Mouse (Mus musculus) frontal cortex, postnatal 25 days (tissue): Measurements from ENCODE around the gene Camta1.
A peak's percentile ranks its signal among the peaks of the same experiment; 100 is the strongest.

Experiments
- DNase-seq, 2 experiments: peaks; one replicate each; pipeline ENCODE4 v3.0.0; 2022; ENCODE audit warnings: low spot score in 2 of 2

The Camta1 gene

GRCm38 (mm10) chr4:151275292-151275691, 586.4 kb downstream of the Camta1 start:
- peak; percentile 54 to 57 for DNase-seq

GRCm38 (mm10) chr4:151263786-151264414, 597.8 kb downstream of the Camta1 start:
- DNase-seq: no peak

- no peak for DNase-seq
Observed at GRCm38 (mm10) chr4:151263052-151263451, 598.6 kb downstream of the Camta1 start.

- DNase-seq: no peak
Observed at GRCm38 (mm10) chr4:151256622-151257021, 605.1 kb downstream of the Camta1 start.

- DNase-seq: no peak
Observed at GRCm38 (mm10) chr4:151250824-151251223, 610.9 kb downstream of the Camta1 start.

GRCm38 (mm10) chr4:151245068-151245797, 616.4 kb downstream of the Camta1 start:
- DNase-seq: no peak

- no peak for DNase-seq
Observed at GRCm38 (mm10) chr4:151243445-151243844, 618.2 kb downstream of the Camta1 start.

- DNase-seq: no peak
Observed at GRCm38 (mm10) chr4:151242751-151243150, 618.9 kb downstream of the Camta1 start.

GRCm38 (mm10) chr4:151240465-151240864, 621.2 kb downstream of the Camta1 start:
- DNase-seq: no peak

- no peak for DNase-seq
Observed at GRCm38 (mm10) chr4:151238970-151239684, 622.5 kb downstream of the Camta1 start.

GRCm38 (mm10) chr4:151237501-151237900, 624.2 kb downstream of the Camta1 start:
- no peak for DNase-seq

- no peak for DNase-seq
Observed at GRCm38 (mm10) chr4:151234981-151235380, 626.7 kb downstream of the Camta1 start.

GRCm38 (mm10) chr4:151232028-151232427, 629.6 kb downstream of the Camta1 start:
- DNase-seq: no peak

GRCm38 (mm10) chr4:151229073-151229472, 632.6 kb downstream of the Camta1 start:
- DNase-seq: no peak

- DNase-seq: no peak
Observed at GRCm38 (mm10) chr4:151226496-151226895, 635.2 kb downstream of the Camta1 start.

GRCm38 (mm10) chr4:151224017-151224416, 637.7 kb downstream of the Camta1 start:
- peak; percentile 29 to 43 for DNase-seq

- DNase-seq: no peak
Observed at GRCm38 (mm10) chr4:151223263-151223996, 638.2 kb downstream of the Camta1 start.

GRCm38 (mm10) chr4:151222635-151223034, 639.0 kb downstream of the Camta1 start:
- no peak for DNase-seq

- no peak for DNase-seq
Observed at GRCm38 (mm10) chr4:151216553-151217292, 645.0 kb downstream of the Camta1 start.

GRCm38 (mm10) chr4:151215866-151216265, 645.8 kb downstream of the Camta1 start:
- DNase-seq: no peak

- DNase-seq: no peak
Observed at GRCm38 (mm10) chr4:151215179-151215578, 646.5 kb downstream of the Camta1 start.
